Comparison of ENCODE assay signal across 8 mouse cellular contexts in the genomic region with DNA sequence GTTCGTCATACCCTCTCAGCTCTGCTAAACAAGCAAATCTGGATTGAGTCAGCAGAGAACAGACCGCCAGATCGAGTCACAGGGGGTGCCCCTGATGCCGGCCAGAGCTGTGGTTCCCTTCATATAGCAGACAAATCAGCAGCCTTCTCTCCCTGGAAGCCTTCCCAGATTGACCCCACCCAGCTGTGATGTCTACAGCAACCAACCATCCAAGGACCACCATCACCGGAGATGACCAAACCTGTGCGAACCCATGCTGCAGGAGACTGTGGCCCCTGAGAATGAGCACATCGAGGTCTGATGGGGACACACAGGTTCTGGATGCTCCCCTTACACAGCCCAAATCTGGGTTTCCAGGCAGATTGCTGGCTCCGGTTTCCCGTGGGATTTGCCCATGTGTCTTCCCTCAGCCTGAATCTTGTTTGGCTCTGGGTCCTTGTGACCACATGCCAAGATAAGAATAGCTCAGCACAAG. TPM values are rescaled to one million over a fixed set of nuclear protein-coding genes. Genes with fewer than 3 reads are reported as not detected.
DNase-seq lines count a peak whose midpoint lies in the region; ATAC-seq and TF ChIP-seq lines count a peak whose summit lies in the region.

No protein-coding gene starts in this region.

- no peak for DNase-seq in lung, postnatal 4 days
- peak; percentile 58 to 62 for DNase-seq in layer of hippocampus, adult 2 months (ENCODE audit: low spot score in 2 of 2)
- DNase-seq in embryo, embryonic 9.5 days (ENCODE audit: extremely low spot score): no peak
- no peak for DNase-seq in gastrocnemius, postnatal 25 days
- DNase-seq in urinary bladder, adult 2 months (ENCODE audit: low spot score): no peak

- peaks cover 26% of the 10 kb centered on the region for H3K4me1 ChIP-seq in lung, embryonic 15.5 days
- peaks cover 22% of the 10 kb centered on the region for H3K4me1 ChIP-seq in embryonic facial prominence, embryonic 13.5 days
- H3K4me1 ChIP-seq in midbrain, embryonic 13.5 days (replicated peaks): peaks cover 20% of the 10 kb centered on the region

- H3K36me3 ChIP-seq in lung, embryonic 15.5 days: no peaks in the 10 kb centered on the region
- peaks cover 11% of the 10 kb centered on the region for H3K36me3 ChIP-seq in embryonic facial prominence, embryonic 13.5 days
- peaks cover 8% of the 10 kb centered on the region for H3K36me3 ChIP-seq in midbrain, embryonic 13.5 days

- TF ChIP-seq CTCF in layer of hippocampus, adult 2 months (conservative IDR thresholded peaks at IDR 0.05): no peak

- H3K9me3 ChIP-seq in lung, embryonic 15.5 days: no peaks in the 10 kb centered on the region
- H3K9me3 ChIP-seq in embryonic facial prominence, embryonic 13.5 days: no peaks in the 10 kb centered on the region
- H3K9me3 ChIP-seq in midbrain, embryonic 13.5 days: no peaks in the 10 kb centered on the region

- no peak overlapping the region for H3K27ac ChIP-seq in lung, embryonic 15.5 days
- no peak overlapping the region for H3K27ac ChIP-seq in embryonic facial prominence, embryonic 13.5 days
- peak overlapping the region; percentile 90 for H3K27ac ChIP-seq in layer of hippocampus, adult 2 months
- H3K27ac ChIP-seq in midbrain, embryonic 13.5 days: no peak overlapping the region

- WGBS in lung, embryonic 15.5 days: 58% methylated on average over 9 of the region's 9 CpGs
- 62% methylated on average over 9 of the region's 9 CpGs for WGBS in embryonic facial prominence, embryonic 13.5 days
- 72% methylated on average over 9 of the region's 9 CpGs for WGBS in midbrain, embryonic 13.5 days

- H3K27me3 ChIP-seq in lung, embryonic 15.5 days: no peaks in the 10 kb centered on the region
- H3K27me3 ChIP-seq in embryonic facial prominence, embryonic 13.5 days: no peaks in the 10 kb centered on the region
- H3K27me3 ChIP-seq in midbrain, embryonic 13.5 days: no peaks in the 10 kb centered on the region

- peak overlapping the region; percentile 73 for H3K9ac ChIP-seq in lung, embryonic 15.5 days
- peak overlapping the region; percentile 88 for H3K9ac ChIP-seq in embryonic facial prominence, embryonic 13.5 days
- H3K9ac ChIP-seq in midbrain, embryonic 13.5 days (replicated peaks): peak overlapping the region; percentile 93

- H3K4me2 ChIP-seq in lung, embryonic 15.5 days: peak overlapping the region; percentile 92
- peak overlapping the region; percentile 94 for H3K4me2 ChIP-seq in embryonic facial prominence, embryonic 13.5 days
- H3K4me2 ChIP-seq in midbrain, embryonic 13.5 days (replicated peaks): peak overlapping the region; percentile 97

- no peak for ATAC-seq in lung, embryonic 15.5 days (ENCODE audit: borderline replicate concordance, extremely low read depth, low FRiP score, low TSS enrichment)
- no peak for ATAC-seq in embryonic facial prominence, embryonic 13.5 days (ENCODE audit: insufficient number of reproducible peaks, insufficient read depth, low FRiP score, low TSS enrichment, low read depth)
- no peak for ATAC-seq in midbrain, embryonic 13.5 days

- H3K4me3 ChIP-seq in lung, embryonic 15.5 days: peak overlapping the region; percentile 83
- peak overlapping the region; percentile 75 for H3K4me3 ChIP-seq in embryonic facial prominence, embryonic 13.5 days
- H3K4me3 ChIP-seq in layer of hippocampus, adult 2 months: peak overlapping the region; percentile 97
- peak overlapping the region; percentile 90 for H3K4me3 ChIP-seq in midbrain, embryonic 13.5 days (replicated peaks)

RNA-seq across cellular contexts. Expression of gene Plbd2, which starts 1.2 kb away (rescaled TPM):
- polyA plus RNA-seq in lung, embryonic 15.5 days (2015; fragmentation: Nextera tagmentation; extraction: Ambion mirVana): 52.6 and 56.1 TPM in 2 replicates
- polyA plus RNA-seq in embryonic facial prominence, embryonic 13.5 days (2015; fragmentation: Nextera tagmentation; extraction: Ambion mirVana): 43.5 and 54.4 TPM in 2 replicates
- 10 to 100 TPM; 62.6 to 66.0 TPM for total RNA-seq in layer of hippocampus, adult 2 months (2021)
- 25.1 and 29.3 TPM in 2 replicates for polyA plus RNA-seq in midbrain, embryonic 13.5 days (2015; fragmentation: Nextera tagmentation; extraction: Ambion mirVana)
- total RNA-seq in gastrocnemius, postnatal 25 days (2021): 10 to 100 TPM; 29.1 to 32.6 TPM
- 29.2 and 38.3 TPM in 2 replicates for polyA plus RNA-seq in urinary bladder, adult 2 months (2012; rRNA removed)

RNA-seq across cellular contexts. Expression of gene Slc8b1, which starts 8.8 kb away (rescaled TPM):
- polyA plus RNA-seq in lung, embryonic 15.5 days (2015; fragmentation: Nextera tagmentation; extraction: Ambion mirVana): 6.6 and 6.7 TPM in 2 replicates
- 5.0 and 5.9 TPM in 2 replicates for polyA plus RNA-seq in embryonic facial prominence, embryonic 13.5 days (2015; fragmentation: Nextera tagmentation; extraction: Ambion mirVana)
- total RNA-seq in layer of hippocampus, adult 2 months (2021): 10 to 100 TPM in 1 of 2 experiments, 1 to 10 TPM in 1; 8.7 to 12.1 TPM
- 2.3 and 2.4 TPM in 2 replicates for polyA plus RNA-seq in midbrain, embryonic 13.5 days (2015; fragmentation: Nextera tagmentation; extraction: Ambion mirVana)
- 10 to 100 TPM in 1 of 2 experiments, 1 to 10 TPM in 1; 9.4 to 11.7 TPM for total RNA-seq in gastrocnemius, postnatal 25 days (2021)
- polyA plus RNA-seq in urinary bladder, adult 2 months (2012; rRNA removed): 28.8 and 30.9 TPM in 2 replicates

RNA-seq across cellular contexts. Expression of gene Sds, which starts 25.9 kb away (rescaled TPM):
- polyA plus RNA-seq in lung, embryonic 15.5 days (2015; fragmentation: Nextera tagmentation; extraction: Ambion mirVana): not detected in 2 replicates
- polyA plus RNA-seq in embryonic facial prominence, embryonic 13.5 days (2015; fragmentation: Nextera tagmentation; extraction: Ambion mirVana): not detected in 2 replicates
- under 1 TPM in 1 of 2 experiments, not detected in 1; 0.31 TPM for total RNA-seq in layer of hippocampus, adult 2 months (2021)
- 0.32 TPM in 1 of 2 replicates, not detected in the other for polyA plus RNA-seq in midbrain, embryonic 13.5 days (2015; fragmentation: Nextera tagmentation; extraction: Ambion mirVana)
- total RNA-seq in gastrocnemius, postnatal 25 days (2021): not detected
- not detected in 2 replicates for polyA plus RNA-seq in urinary bladder, adult 2 months (2012; rRNA removed)

RNA-seq across cellular contexts. Expression of gene Sdsl, which starts 29.6 kb away (rescaled TPM):
- 7.3 and 7.6 TPM in 2 replicates for polyA plus RNA-seq in lung, embryonic 15.5 days (2015; fragmentation: Nextera tagmentation; extraction: Ambion mirVana)
- polyA plus RNA-seq in embryonic facial prominence, embryonic 13.5 days (2015; fragmentation: Nextera tagmentation; extraction: Ambion mirVana): 2.0 and 2.5 TPM in 2 replicates
- total RNA-seq in layer of hippocampus, adult 2 months (2021): 1 to 10 TPM; 7.9 to 8.5 TPM
- 6.8 and 9.5 TPM in 2 replicates for polyA plus RNA-seq in midbrain, embryonic 13.5 days (2015; fragmentation: Nextera tagmentation; extraction: Ambion mirVana)
- under 1 TPM; 0.31 to 0.64 TPM for total RNA-seq in gastrocnemius, postnatal 25 days (2021)
- 7.4 and 8.4 TPM in 2 replicates for polyA plus RNA-seq in urinary bladder, adult 2 months (2012; rRNA removed)

Comparison
In these comparisons a context has a peak if more than half of its experiments do, and no peak if none do; other contexts are left out.
1. DNase-seq: peak in layer of hippocampus, adult 2 months (2 of 2); none in lung, postnatal 4 days (0 of 2), embryo, embryonic 9.5 days (single experiment), gastrocnemius, postnatal 25 days (single experiment) and urinary bladder, adult 2 months (single experiment).
2. Peak in every context shown above with its lines, with median percentiles within 50 percentile points of each other: H3K4me2 ChIP-seq, H3K4me3 ChIP-seq and H3K9ac ChIP-seq.